Mouse (Mus musculus): ENCODE measurements at regions not wholly inside any gene's neighbourhood (a gene's known extent, or its start where the extent isn't known, plus 50 kb on each side); places are given as distances from the start of the nearest gene placed in this dataset.

- TF ChIP-seq CTCF (IDR thresholded peaks at IDR 0.05; ENCODE audit: borderline replicate concordance, control insufficient read depth, extremely low read depth, insufficient read depth, low read length, poor library complexity) = no peak
- TF ChIP-seq POLR2A (IDR thresholded peaks at IDR 0.05; ENCODE audit: control insufficient read depth, extremely low read depth, insufficient read depth, low read length, poor library complexity) = no peak
Observed at GRCm38 (mm10) chr12:32282371-32283163, 74.1 kb upstream of the Pik3cg start.
